Mouse (Mus musculus) hindbrain, embryonic 16.5 days (tissue): Measurements from ENCODE around the gene Ogfr. TPM values are rescaled to one million over a fixed set of nuclear protein-coding genes. Genes with fewer than 3 reads are reported as not detected.

Experiments
- ATAC-seq: fragments of 200-750 bp; cut with Nextera tagmentation; 2 replicates; pipeline ENCODE4 v1.8.0; 2017; ENCODE audit warnings: moderate TSS enrichment, moderate library complexity
- H3K27ac ChIP-seq: fragments of 300-500 bp; sonication (generic); 2 replicates; pipeline ENCODE4 v1.5.1; 2014; ENCODE audit warnings: low read depth, mild to moderate bottlenecking, control low read depth, low read length, moderate library complexity
- H3K27me3 ChIP-seq: fragments of 300-500 bp; sonication (generic); replicated peaks from 2 replicates; pipeline ENCODE4 v1.6.1; 2014; ENCODE audit warnings: low read length; ENCODE audit not compliant: control insufficient read depth, insufficient read depth
- H3K36me3 ChIP-seq: fragments of 300-500 bp; sonication (generic); 2 replicates; pipeline ENCODE4 v1.6.1; 2014; ENCODE audit warnings: mild to moderate bottlenecking, low read length, moderate library complexity, mixed read lengths; ENCODE audit not compliant: control insufficient read depth, insufficient read depth
- H3K4me1 ChIP-seq: fragments of 300-500 bp; sonication (generic); 2 replicates; pipeline ENCODE4 v1.6.1; 2014; ENCODE audit warnings: low read depth, low read length; ENCODE audit not compliant: control insufficient read depth, insufficient read depth
- H3K4me2 ChIP-seq: fragments of 300-500 bp; sonication (generic); 2 replicates; pipeline ENCODE4 v1.6.1; 2014; ENCODE audit warnings: mild to moderate bottlenecking, low read length, control low read depth, moderate library complexity
- H3K4me3 ChIP-seq: fragments of 300-500 bp; sonication (generic); 2 replicates; pipeline ENCODE4 v1.5.1; 2014; ENCODE audit warnings: mild to moderate bottlenecking, low read length, control low read depth, moderate library complexity
- H3K9ac ChIP-seq: fragments of 300-500 bp; sonication (generic); 2 replicates; pipeline ENCODE4 v1.6.1; 2014; ENCODE audit warnings: low read depth, mild to moderate bottlenecking, control low read depth, low read length, moderate library complexity
- H3K9me3 ChIP-seq: fragments of 300-500 bp; sonication (generic); 2 replicates; pipeline ENCODE4 v1.6.1; 2014; ENCODE audit warnings: mild to moderate bottlenecking, low read length, moderate library complexity; ENCODE audit not compliant: control insufficient read depth
- WGBS: fragments of 180-500 bp; shearing (Covaris S2); extraction: QIAGEN DNeasy Blood & Tissue Kit; methylation state at CpG from one replicate; pipeline ENCODE4 v1.1.7; 2014; 5-methylcytosine and 5-hydroxymethylcytosine counted together
- polyA plus RNA-seq: library from polyadenylated mRNA; unstranded; fragments of >200 nt; fragmentation: Nextera tagmentation; extraction: Ambion mirVana; gene quantifications from 2 replicates; pipeline ENCODE4 v1.2.1, GENCODE M21; 2015

Gene Ogfr
- polyA plus RNA-seq, 1 experiment from 2014 or later, result 82.2 TPM

GRCm38 (mm10) chr2:180642555-180643260 is 53.7 kb downstream of the Ogfr start, which contains the start of gene Tcfl5:
TSS of gene Tcfl5 (minus strand) at chr2:180642708.
- Histone ChIP-seq H3K9me3 (peaks cover 15% of the 10 kb centered on the region), H3K27ac (no peak within 1 kb of the TSS), H3K27me3 (peaks cover 41% of the 10 kb centered on the region), H3K4me2 (peak within 1 kb of the TSS; percentile 54), H3K36me3 (peaks cover 4% of the 10 kb centered on the region; the same call in 1 of the 2 replicates), H3K4me1 (peaks cover 3% of the 10 kb centered on the region; the same call in 1 of the 2 replicates), H3K9ac (peak within 1 kb of the TSS; percentile 48), H3K4me3 (peak within 1 kb of the TSS; percentile 46)
- no peak for ATAC-seq
- 2% methylated on average over 38 of the region's 56 CpGs for WGBS

GRCm38 (mm10) chr2:180643626-180644025 is 54.6 kb downstream of the Ogfr start:
- Histone ChIP-seq H3K27ac (no peak overlapping the region), H3K4me1 (peaks cover 3% of the 10 kb centered on the region; the same call in 1 of the 2 replicates), H3K9me3 (peaks cover 15% of the 10 kb centered on the region), H3K27me3 (peaks cover 39% of the 10 kb centered on the region), H3K36me3 (peaks cover 4% of the 10 kb centered on the region; the same call in 1 of the 2 replicates), H3K9ac (no peak overlapping the region), H3K4me2 (no peak overlapping the region), H3K4me3 (no peak overlapping the region)
- ATAC-seq, result no peak

Other genes with a start within 250 kb of the Ogfr start
- gene Slco4a1, start 133.0 kb upstream of the Ogfr start, polyA plus RNA-seq, result 2.7 and 3.0 TPM in 2 replicates
- 3.6 and 4.1 TPM in 2 replicates for gene Ntsr1, start 89.3 kb upstream of the Ogfr start, polyA plus RNA-seq
- 36.8 and 38.1 TPM in 2 replicates for gene Mrgbp, start 7.9 kb upstream of the Ogfr start, polyA plus RNA-seq
- gene Col9a3, start 8.5 kb downstream of the Ogfr start, polyA plus RNA-seq, result 92.8 and 93.2 TPM in 2 replicates
- gene Tcfl5, start 53.5 kb downstream of the Ogfr start, polyA plus RNA-seq, result 0.31 and 0.50 TPM in 2 replicates
- 20.7 and 21.7 TPM in 2 replicates for gene Dido1, start 120.8 kb downstream of the Ogfr start, polyA plus RNA-seq
- gene Gid8, start 120.9 kb downstream of the Ogfr start, polyA plus RNA-seq, result 52.8 and 58.9 TPM in 2 replicates
- gene Slc17a9, start 136.0 kb downstream of the Ogfr start, polyA plus RNA-seq, result 0.19 and 0.42 TPM in 2 replicates
- 0.36 and 0.69 TPM in 2 replicates for gene Bhlhe23, start 187.7 kb downstream of the Ogfr start, polyA plus RNA-seq